Mouse (Mus musculus) common myeloid progenitor, adult 5-6 weeks (primary cell): Measurements from ENCODE around the gene Pir. TPM values are rescaled to one million over a fixed set of nuclear protein-coding genes. Genes with fewer than 3 reads are reported as not detected.

Experiments
- ATAC-seq: replicated peaks from 2 replicates; pipeline ENCODE4 v1.8.0; 2016; ENCODE audit warnings: low read depth, mild to moderate bottlenecking, moderate TSS enrichment, inconsistent platforms; ENCODE audit not compliant: poor library complexity, severe bottlenecking
- total RNA-seq: library from RNA; stranded (forward); fragments of 200-1000, 187-1606 nt; gene quantifications from 2 replicates; pipeline ENCODE4 v1.2.3, GENCODE M21; 2017

The Pir gene
- total RNA-seq, 1 experiment from 2014 or later = not detected

DNA sequence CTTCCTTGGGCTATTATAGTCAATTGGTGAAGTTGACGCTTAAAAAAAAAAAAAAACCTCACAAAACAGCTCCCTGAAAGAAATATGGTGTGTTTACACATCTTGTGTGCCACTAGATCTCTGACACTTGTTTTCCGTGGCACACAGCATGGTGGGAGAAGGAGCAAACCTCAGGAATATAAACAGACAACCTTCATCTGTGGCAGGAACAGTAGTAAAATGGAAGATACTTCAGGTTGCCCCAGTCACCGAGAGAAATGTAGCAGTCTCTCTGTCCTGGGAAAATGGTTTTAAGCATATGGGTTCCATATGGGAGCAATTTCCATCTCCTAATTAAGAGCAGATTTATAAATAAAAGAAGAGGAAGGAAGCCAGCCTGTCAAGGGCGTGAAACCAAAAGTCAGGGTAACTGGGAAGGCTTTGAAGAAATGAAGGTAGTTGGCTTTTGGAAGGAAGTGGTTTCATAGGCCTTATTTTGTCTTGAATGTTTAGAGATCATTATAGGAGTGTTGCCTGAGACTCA lies 54.3 kb downstream of the Pir start:
- ATAC-seq = peak; percentile 52; the same call in 1 of the 2 replicates

DNA sequence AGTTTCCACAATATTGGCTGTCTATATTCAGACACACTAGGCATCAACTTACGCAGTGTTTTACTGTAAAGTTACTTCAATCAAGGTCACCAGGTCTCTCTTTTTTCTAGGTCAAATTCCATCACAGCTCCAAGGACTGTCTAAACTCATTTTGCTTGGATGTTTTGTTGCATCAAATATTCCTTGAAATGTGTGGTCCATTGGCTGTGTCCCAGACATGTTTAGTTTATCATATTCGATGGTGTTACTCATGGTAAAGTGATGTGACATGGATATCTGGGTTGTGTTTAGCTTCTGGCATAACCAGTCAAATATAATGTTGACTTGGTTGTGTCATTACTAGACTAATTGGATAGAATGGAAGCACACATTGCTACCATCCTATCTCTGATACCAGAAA lies 61.2 kb downstream of the Pir start:
- no peak for ATAC-seq

DNA sequence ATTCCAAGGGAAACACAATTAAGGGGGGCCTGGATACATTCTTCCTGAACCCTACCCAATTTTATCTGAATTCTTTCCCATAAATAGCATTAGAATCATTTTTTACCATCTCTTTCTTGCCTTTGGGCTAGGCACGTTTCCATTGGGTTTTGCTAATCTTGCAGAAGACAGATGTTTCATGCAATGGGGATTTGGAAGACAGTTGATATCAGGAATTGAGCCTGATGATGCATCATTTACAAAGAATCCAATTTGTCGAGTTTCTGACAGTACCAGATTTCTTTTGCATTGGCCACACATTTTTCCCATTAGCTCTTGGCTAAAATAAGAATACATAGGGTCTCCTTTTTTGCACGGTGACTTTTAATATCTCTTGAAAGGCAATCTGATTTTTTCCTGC lies 61.6 kb downstream of the Pir start:
- ATAC-seq = no peak

DNA sequence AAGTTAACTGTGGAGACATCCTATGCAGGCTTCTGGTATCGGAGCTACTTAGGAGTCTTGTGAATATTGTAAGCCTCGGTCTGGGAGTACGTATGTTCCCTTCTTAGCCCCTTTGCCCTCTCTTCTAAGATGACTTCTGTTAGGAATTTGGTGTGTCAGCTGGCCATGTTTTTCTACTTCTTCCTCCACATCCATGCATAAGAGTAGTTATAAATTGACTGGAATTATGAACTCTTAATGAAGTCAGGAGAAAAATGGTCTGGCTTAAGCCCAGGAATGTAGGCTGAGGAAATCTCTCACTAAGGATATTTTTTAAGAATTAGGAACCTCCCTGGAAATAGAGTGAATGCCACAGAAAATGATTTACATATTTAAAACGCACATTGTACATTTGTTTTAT lies 69.4 kb downstream of the Pir start:
- ATAC-seq = no peak

DNA sequence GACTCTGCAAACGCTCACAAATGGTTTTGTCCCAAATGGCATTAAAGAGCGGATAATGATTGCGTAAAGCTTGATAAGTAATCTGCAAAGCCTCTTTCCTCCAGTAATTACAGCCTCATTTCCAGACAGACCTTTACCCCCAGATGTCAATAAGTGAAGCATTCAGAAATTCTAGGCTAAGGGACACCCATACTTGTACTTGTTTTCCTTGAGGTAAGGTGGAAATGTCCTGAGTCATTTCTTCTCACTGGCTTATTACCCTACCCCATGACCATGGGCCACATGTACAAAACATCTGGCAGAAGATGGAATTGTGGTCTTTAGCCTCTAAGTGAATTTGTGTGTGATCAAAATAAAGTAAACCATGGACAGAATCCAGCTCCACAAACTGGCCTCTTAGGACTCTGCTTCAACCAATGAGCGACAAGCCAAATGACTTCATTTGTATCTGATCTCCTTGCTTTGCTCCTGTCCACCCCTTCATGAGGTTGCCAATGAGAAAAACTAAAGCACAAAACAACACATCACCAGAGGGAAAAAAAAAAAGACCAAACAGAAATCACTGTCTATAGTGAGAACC lies 76.3 kb downstream of the Pir start:
- no peak for ATAC-seq

DNA sequence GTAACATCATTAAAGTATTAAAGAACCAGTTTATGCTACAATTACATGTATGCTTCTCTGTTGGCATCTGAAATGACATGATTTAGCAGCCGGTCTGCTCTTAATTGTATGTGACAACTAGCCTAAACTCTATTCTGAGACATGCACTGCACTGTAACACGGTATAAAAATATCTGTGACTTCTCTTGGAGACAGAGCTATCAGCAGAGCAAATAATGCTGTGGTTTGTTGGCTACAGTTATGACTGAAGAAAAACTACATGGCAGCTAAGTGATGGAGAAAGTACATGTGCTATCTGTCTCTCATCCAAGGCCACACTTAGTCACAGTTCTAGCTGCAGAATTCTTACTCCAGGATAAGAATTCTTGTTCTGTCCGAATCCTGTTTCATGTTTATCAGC lies 79.8 kb downstream of the Pir start:
- no peak for ATAC-seq

DNA sequence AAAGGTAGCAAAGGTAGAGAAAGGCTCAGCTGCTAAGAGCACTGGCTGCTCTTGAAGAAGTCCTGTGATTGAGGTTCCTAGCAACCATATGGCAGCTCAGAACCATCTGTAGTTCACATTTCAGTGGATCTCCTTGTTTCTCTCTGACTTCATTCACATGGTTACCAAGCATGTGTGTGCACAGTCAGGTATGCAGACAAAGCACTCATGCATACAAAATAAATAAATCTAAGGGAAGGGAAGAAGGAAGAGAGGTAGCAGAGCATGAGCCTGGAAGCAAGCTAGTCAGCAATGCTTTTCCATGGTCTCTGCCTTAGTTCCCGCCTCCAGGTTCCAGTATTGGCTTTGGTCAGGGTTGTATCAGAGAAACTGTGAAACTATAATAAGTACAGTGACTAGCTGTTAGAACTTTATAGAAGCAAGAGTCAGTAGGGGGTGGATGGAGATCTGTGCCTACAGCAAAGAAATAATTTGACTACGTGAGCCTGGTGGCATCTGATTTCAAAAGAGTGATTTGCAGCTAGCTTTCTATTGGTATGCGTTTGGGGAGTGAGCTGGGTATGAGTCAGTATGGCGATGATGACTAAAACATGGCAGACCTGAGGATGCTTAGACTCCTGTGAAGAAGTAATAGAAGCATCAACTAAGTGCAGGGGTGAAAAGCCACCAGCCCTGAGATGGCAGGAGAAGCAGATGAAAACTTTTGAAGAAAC lies 96.1 kb downstream of the Pir start:
- no peak for ATAC-seq

DNA sequence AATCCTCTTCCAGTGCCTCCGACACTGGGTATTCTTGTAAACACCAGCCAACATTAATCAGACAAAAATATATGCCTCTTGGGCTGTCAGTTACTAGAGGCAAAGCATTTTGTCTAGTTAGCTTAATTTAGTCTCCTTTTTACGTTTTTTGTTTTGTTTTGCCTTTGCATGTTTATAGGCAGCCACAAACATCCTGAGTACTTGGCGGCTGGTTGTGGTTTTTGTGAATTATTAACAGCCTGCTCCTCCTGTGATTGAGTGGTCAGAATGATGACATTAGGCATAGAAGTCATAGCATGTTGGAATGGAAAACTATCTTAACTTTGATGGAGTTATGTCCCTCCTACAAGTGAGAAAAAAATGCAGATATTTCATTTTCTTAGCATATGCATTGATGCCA lies 101.4 kb downstream of the Pir start:
- ATAC-seq = no peak

DNA sequence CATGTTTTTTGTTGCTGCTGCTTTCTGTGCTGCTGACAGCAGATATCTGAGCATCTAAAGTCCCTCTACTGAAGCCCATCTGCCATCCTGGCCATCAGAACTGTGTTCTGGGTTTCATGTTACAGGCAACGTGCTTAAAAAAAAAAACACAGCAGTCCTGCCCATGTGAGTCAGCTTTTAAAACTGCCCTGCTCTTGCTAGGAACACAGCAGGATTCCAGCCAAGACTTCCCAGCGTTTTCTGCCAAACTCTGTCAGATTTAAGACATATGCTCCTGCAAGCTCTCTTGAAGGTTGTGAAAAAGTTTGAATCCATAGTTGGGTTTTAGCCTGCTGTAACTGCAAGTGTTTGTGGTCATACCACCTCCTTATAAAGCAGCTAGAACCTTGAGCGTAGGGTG lies 103.9 kb downstream of the Pir start, which contains the start of gene Vegfd:
Vegfd (plus strand) TSS at position 298 of the 400 bp plus-strand sequence.
- no peak for ATAC-seq

DNA sequence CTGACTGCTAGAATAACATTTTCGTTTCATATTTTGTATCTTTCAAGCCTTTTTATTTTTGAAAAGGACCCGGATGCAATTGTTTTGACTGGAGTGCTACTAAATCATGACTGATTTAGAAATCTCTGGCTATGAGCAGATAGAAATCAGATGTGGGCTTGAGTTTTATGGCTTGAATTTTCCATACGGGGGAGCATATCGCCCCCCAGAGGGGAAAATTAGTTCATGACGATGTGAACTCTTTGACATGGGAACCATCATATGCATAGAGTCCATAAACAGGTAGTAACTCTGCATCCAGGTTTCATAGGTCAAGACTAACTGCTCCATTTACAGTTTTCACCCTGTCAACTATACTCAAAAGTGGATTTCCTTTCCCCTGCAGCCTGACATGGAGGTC lies 105.4 kb downstream of the Pir start:
- no peak for ATAC-seq

DNA sequence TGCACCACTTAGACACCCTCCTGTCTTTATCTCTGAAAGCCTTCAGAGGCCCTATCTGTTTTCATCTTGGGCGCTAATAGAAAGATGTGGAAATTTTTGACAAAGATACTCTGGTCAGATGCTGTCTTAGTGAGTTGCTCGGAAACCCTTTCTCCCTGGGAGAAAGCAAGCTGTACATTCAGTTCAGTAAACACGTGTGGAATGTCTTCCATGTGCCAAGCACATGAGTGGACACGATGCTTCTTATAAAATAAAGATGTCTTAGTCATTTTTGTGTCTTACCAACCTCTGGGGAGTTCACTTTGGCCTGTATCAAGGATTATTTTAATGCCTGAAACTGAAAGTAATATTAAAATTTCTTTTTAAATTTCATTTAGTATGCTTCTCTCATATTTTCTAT lies 110.5 kb downstream of the Pir start:
- no peak for ATAC-seq

DNA sequence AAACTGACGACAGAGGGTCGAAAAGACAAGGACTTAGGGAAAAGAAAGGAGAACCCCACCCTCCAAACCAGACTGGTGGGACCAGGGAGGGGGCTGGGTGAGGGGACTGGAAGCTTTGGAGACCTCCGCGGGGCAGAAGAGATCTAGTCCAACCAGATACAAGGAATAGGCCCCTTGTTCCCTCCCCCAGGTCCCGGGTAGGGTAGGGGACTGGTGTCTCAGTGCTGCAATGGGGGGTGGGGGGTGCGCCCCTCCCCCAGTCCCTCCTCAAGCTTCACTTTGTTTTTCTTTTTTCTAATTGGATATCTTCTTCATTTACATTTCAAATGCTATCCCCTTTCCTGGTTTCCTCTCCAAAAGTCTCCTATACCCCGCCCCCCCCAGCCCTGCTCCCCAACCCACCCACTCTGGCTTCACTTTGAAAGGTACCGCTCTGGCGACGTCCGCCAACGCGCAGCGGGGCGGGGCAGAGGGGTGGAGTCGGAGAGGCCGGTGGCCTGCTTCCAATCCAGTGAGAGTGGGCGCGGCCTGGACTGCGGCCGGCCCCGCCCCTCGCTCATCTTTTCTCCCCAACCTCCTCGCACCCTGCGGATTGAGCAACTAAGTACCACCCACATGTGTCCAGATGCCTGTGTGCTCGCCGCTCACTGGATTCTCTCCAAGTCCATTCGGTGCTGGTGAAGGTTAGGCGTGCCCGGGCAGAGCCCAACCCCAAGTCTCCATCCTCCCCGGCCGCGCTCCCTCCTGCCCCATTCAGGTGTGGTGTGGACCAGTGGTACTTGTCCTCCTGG lies 112.6 kb downstream of the Pir start:
- peak; percentile 100 for ATAC-seq

DNA sequence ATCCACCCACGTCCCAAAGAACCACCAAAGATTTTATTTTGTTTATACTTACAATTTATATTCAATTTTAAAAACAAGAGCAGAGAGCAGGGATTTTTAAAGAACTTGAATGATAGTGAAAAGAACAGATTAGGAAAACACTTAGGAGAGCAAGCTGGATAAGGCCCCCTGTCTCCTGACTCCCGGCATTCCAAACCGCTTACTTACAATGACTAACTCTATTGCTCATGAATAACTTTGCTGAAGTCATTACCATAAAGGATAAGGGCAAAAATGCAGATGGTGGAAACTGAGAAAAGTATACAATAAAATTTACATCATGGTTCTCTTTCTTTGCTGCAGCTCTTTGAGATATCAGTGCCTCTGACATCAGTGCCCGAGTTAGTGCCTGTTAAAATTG lies 124.9 kb downstream of the Pir start:
- ATAC-seq = no peak

DNA sequence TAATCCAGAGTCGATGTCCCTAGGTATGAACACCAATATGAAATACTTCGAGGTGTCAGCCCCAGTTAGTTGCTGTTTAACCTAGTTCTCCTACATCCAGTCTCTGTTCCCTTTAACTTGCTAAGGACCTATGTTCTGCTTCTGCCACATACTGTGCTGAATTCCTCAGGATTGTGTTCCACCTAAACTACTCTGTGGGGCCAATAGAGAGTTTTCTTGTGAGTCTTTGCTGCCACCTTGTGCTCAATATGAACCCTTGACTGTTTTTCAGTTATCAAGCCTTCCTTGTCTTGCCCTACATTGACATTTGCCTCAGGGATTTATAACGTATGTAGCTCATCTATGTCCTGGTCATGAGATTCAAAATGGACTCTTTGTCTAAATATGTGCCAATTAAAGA lies 129.3 kb downstream of the Pir start:
- peak; percentile 63; the same call in 1 of the 2 replicates for ATAC-seq

DNA sequence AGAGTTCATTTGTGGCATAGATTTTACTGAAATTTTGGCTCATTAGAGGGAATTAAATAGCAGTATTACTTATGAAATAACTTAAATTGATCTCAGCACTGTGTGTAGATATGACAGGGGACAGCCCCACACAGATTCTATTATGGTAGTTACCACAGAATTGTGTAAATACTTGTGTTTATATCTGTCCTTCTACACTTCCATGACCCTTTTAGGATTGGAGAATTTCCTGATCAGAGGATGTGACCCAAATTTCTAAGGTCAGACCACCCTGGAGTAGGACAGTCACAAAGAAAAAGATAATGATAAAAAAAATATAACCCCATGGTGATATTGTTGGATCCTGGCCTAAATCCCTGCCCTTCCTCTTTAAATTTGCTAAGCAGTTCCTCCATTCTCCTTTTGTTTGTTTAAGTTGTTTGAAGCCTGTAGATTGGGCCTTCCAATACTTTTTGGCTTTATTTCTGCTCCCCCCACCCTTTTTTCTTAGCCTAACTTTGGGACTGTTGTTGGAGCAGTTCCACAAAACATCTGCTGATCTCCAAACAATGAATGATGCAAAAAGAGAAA lies 136.0 kb downstream of the Pir start:
- ATAC-seq = no peak

DNA sequence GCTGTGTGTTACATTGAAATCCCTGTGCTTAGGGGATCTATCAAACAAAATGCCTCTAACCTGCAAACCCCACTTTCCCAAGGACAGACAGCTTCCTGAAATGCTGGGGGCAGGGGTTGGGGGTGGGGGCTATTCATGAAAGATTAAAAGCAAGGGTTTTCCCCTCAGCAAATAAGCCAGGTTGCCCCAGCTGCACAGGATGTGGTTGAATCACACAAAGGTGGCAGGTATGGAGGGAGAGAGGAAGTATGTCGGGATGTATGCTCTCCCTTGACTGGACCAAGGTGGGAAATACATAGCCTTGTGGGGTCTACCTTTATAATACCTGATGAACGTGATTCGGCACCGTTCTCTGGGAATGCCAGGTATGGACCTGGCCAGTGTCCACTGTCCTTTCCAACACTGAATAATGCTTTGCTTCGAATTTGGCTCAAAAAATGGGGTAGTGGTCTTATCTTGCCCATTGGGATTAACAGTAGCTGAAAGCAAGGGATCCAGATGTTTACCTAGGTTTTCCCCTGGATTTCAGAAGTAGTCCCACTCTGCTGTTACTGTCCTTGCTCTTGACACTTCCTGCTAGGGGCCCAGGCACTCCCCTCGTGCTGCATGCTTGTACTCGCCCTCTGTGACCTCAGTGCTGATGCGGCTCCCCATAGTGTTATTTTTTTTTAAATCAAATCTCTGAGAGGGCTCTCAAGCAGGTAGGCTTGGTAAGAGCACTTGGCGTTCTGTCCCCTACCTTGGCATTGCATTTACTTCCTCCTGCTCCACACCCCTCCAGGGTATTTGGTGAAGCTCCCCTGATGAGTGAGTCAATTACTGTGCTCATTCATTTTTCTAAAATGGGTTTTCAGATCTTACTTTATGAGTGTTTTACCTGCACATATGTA lies 137.2 kb downstream of the Pir start:
- ATAC-seq = no peak

DNA sequence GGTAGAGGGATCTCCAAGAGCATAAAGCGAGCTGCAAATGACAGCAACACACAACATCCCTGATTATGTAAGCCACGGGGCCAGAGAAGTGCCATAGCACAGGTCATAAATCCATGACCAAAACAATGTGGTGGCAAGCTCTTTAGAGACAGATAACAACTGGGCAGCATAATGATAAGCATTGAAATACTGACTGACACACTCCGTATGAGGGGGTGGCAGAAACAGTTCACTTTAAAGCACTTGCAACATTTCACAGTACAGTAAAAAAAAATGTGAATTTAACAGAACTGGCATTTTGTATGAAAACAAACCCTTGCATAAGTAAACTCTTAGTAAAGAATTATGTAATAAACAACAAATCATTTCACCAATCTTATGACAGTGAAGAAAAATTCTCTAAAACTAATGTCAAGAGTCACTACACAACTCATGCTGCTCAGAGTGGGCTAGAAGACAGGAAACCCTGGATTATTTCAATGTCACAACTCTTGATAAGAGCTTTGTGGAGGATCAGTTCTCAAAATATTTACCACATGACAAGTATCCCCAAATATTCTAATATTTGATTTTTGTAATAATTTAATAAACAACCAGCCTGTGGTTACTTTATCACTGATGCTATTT lies 139.2 kb downstream of the Pir start:
- no peak for ATAC-seq

DNA sequence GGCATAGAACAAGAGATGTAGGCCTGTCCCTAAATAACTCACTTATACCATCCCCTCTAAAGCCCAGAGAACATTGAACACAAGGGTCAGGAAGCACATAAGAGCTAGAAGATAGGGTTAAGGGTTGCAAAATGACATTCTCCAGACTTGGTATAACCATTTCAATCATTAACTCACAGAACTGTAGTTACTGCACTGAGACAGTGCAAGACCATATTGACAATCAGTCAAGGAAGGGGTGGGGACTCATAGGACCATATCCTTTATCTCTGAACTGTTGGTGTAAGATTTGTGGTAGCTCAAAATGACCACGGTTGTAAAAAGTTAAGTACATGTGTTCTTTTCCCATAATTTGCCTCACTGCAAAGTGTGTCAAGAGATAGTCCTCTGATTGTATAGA lies 141.4 kb downstream of the Pir start:
- ATAC-seq = no peak

DNA sequence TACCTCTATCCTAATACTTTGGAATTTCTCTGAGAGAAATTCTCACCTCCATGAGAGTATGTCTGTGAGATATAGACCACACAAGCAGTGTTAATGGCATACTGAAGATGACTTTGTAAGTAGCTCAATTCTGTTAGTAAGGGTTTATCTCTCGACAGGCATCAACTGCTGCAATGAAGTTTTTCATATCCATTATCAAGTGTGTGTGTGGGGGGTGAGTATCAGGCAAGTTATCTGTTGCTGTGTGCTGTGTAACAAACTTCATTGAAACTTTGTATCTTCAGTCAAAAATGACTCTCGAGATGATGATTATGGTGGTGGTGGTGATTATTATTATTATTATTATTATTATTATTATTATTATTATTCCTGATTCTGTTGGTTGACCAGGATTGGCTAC lies 147.6 kb downstream of the Pir start:
- ATAC-seq = no peak
